Comparison of ENCODE assay signal across 18 mouse cellular contexts in genomic region chr17:54362991-54363390, GRCm38 (mm10).
"Had no signal": no experiment of that assay in that cellular context is flagged by ENCODE, and none has a peak within 500 bp of the region (broad histone marks: within the 10 kb centered on the region; RNA-seq: fewer than 3 reads in every experiment).

No protein-coding gene starts in this region.

- H3K9me3 ChIP-seq: lung, embryonic 15.5 days; megakaryocyte, embryonic 14.5 days; midbrain, embryonic 13.5 days; midbrain, embryonic 15.5 days; neural tube, embryonic 12.5 days had no signal

- H3K9ac ChIP-seq: liver, postnatal 0 days; lung, embryonic 15.5 days; midbrain, embryonic 13.5 days; midbrain, embryonic 15.5 days; neural tube, embryonic 12.5 days had no signal

- H3K4me3 ChIP-seq: lung, embryonic 15.5 days; megakaryocyte, embryonic 14.5 days; midbrain, embryonic 13.5 days; midbrain, embryonic 15.5 days; neural tube, embryonic 12.5 days had no signal

- H3K36me3 ChIP-seq: lung, embryonic 15.5 days; midbrain, embryonic 13.5 days; midbrain, embryonic 15.5 days; neural tube, embryonic 12.5 days had no signal

- H3K4me2 ChIP-seq: lung, embryonic 15.5 days; midbrain, embryonic 11.5 days; midbrain, embryonic 13.5 days; midbrain, embryonic 15.5 days; neural tube, embryonic 12.5 days had no signal

- ATAC-seq: liver, postnatal 0 days; lung, postnatal 0 days; midbrain, embryonic 13.5 days; midbrain, embryonic 15.5 days had no signal

- H3K27ac ChIP-seq: lung, embryonic 15.5 days; macrophage; midbrain, embryonic 13.5 days; midbrain, embryonic 15.5 days; neural tube, embryonic 12.5 days had no signal

- H3K4me1 ChIP-seq: lung, embryonic 15.5 days; megakaryocyte, embryonic 14.5 days; midbrain, embryonic 13.5 days; midbrain, embryonic 15.5 days; neural tube, embryonic 12.5 days had no signal

- H3K27me3 ChIP-seq: lung, embryonic 15.5 days; megakaryocyte, embryonic 14.5 days; midbrain, embryonic 13.5 days; midbrain, embryonic 15.5 days; neural tube, embryonic 12.5 days had no signal

- DNase-seq: liver, postnatal 0 days; lung, adult 2 months; lung, postnatal 14 days; lung, postnatal 36 days; right cerebral cortex, postnatal 25 days; right cerebral cortex, postnatal 4 days; spleen, adult 18-20 months; thymus, adult 2 months; thymus, postnatal 25 days; thymus, postnatal 4 days had no signal
